Mouse (Mus musculus): ENCODE results near the gene Stbd1. TPM values are rescaled to one million over a fixed set of nuclear protein-coding genes. Genes with fewer than 3 reads are reported as not detected.

Gene Stbd1
- total and polyA plus RNA-seq, 3 experiments = 1.5 to 2.9 TPM; not detected in 1

DNA sequence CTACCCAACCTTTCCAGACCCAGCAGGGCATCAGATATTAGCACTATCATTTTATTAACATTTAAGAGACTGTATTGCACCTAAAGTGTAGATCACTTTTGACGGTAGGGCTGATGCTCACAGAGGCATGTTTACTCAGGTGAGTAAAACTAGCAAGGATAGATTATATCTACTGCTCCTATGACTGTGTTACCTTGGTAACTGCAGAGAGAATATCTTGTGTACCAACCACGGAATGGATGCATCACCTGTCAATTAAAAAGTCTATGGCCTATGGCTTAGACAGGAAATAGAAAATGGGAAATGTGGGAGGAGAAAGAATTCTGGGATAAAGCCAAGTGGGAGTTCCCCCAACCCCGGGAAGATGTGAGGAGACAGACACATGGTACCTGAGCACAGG, 32.1 kb downstream of the Stbd1 start:
- DNase-seq (ENCODE audit: low read depth, low spot score) = no peak
- Histone ChIP-seq H3K36me3 (ENCODE audit: control insufficient read depth in 1 of 2, insufficient read depth in 2 of 2, low read length in 2 of 2) (no peaks in the 10 kb centered on the region), H3K79me2 (ENCODE audit: control insufficient read depth, insufficient read depth, low read length, poor library complexity) (no peaks in the 10 kb centered on the region), H3K4me3 (ENCODE audit: control insufficient read depth in 1 of 2, insufficient read depth in 1 of 2, low read depth in 2 of 2, low read length in 2 of 2) (no peak overlapping the region), H3K9me3 (replicated peaks; ENCODE audit: insufficient read depth, low read length) (no peaks in the 10 kb centered on the region), H3K27me3 (ENCODE audit: control insufficient read depth in 1 of 2, insufficient read depth in 2 of 2, low read length in 2 of 2) (no peaks in the 10 kb centered on the region), H3K4me1 (ENCODE audit: control insufficient read depth in 1 of 2, insufficient read depth in 2 of 2, low read length in 2 of 2) (no peaks in the 10 kb centered on the region), H3K9ac (ENCODE audit: control insufficient read depth, low read depth, low read length, poor library complexity, severe bottlenecking) (no peak overlapping the region), H3K27ac (ENCODE audit: control insufficient read depth, low read depth, low read length) (no peak overlapping the region)
- no peak for TF ChIP-seq BHLHE40 (IDR thresholded peaks at IDR 0.05; ENCODE audit: borderline replicate concordance, low read depth, low read length)

DNA sequence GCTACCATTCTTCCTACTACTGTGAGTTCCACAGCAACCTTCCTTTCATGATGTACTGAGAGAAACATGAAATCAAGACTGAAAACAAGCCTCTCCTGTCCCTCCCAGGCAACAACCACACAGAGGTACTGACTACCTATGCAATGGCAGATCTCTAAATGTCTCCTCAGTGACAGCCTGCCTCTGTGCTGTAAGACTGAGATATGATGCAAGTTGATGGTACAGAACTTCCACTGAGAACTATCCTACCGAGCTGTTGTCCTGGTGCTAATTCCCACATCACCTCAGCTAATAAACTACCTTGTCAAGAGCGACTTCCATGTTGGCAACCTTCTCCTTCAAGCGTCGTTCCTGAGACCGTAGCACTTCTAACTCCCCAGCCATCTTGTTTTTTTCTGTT, 33.0 kb downstream of the Stbd1 start:
- no peak for TF ChIP-seq POLR2AphosphoS5 (IDR thresholded peaks at IDR 0.05; ENCODE audit: borderline replicate concordance, low read depth, low read length)
- no peak for TF ChIP-seq TAL1 (IDR thresholded peaks at IDR 0.05; ENCODE audit: low read length)
- no peak for TF ChIP-seq MYB (IDR thresholded peaks at IDR 0.05; ENCODE audit: low read depth, low read length)
- TF ChIP-seq NELFE (IDR thresholded peaks at IDR 0.05; ENCODE audit: low read depth, low read length) = no peak
- no peak for TF ChIP-seq MEF2A (IDR thresholded peaks at IDR 0.05; ENCODE audit: extremely low read depth, insufficient replicate concordance, low read depth, low read length, poor library complexity, severe bottlenecking)
- H3K27ac ChIP-seq (ENCODE audit: control insufficient read depth, low read depth, low read length) = no peak overlapping the region
- H3K4me1 ChIP-seq (ENCODE audit: control insufficient read depth in 1 of 2, insufficient read depth in 2 of 2, low read length in 2 of 2) = no peaks in the 10 kb centered on the region
- H3K27me3 ChIP-seq (ENCODE audit: control insufficient read depth in 1 of 2, insufficient read depth in 2 of 2, low read length in 2 of 2) = no peaks in the 10 kb centered on the region
- H3K9ac ChIP-seq (ENCODE audit: control insufficient read depth, low read depth, low read length, poor library complexity, severe bottlenecking) = no peak overlapping the region
- H3K79me2 ChIP-seq (ENCODE audit: control insufficient read depth, insufficient read depth, low read length, poor library complexity) = no peaks in the 10 kb centered on the region
- no peaks in the 10 kb centered on the region for H3K9me3 ChIP-seq (replicated peaks; ENCODE audit: insufficient read depth, low read length)
- H3K36me3 ChIP-seq (ENCODE audit: control insufficient read depth in 1 of 2, insufficient read depth in 2 of 2, low read length in 2 of 2) = no peaks in the 10 kb centered on the region
- no peak for DNase-seq (ENCODE audit: low read depth, low spot score)
- no peak overlapping the region for H3K4me3 ChIP-seq (ENCODE audit: control insufficient read depth in 1 of 2, insufficient read depth in 1 of 2, low read depth in 2 of 2, low read length in 2 of 2)

DNA sequence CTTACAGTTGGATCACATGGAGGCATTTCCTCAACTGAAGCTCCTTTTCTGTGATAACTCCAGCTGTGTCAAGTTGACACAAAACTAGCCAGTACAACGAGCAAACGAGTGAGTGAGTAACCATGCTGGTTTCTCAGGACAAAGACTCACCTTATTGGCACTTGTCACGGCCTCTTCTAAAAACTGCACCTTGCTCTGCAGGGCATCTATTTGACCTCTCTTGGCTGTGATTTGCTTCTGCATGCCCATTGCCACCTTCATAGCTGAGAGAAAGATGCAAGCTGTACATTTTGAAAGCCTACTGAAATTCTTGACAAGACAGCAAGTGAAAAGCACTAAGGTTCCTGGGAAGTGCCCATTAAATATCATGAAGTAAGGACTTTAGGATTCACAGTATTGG, 38.0 kb downstream of the Stbd1 start:
- no peak for DNase-seq (ENCODE audit: low read depth, low spot score)
- Histone ChIP-seq H3K9me3 (replicated peaks; ENCODE audit: insufficient read depth, low read length) (no peaks in the 10 kb centered on the region), H3K4me1 (ENCODE audit: control insufficient read depth in 1 of 2, insufficient read depth in 2 of 2, low read length in 2 of 2) (no peaks in the 10 kb centered on the region), H3K27me3 (ENCODE audit: control insufficient read depth in 1 of 2, insufficient read depth in 2 of 2, low read length in 2 of 2) (peaks cover 0 to 1% of the 10 kb centered on the region in 2 experiments; a peak in 1 of 4 replicates), H3K9ac (ENCODE audit: control insufficient read depth, low read depth, low read length, poor library complexity, severe bottlenecking) (no peak overlapping the region), H3K4me3 (ENCODE audit: control insufficient read depth in 1 of 2, insufficient read depth in 1 of 2, low read depth in 2 of 2, low read length in 2 of 2) (no peak overlapping the region), H3K27ac (ENCODE audit: control insufficient read depth, low read depth, low read length) (no peak overlapping the region), H3K79me2 (ENCODE audit: control insufficient read depth, insufficient read depth, low read length, poor library complexity) (no peaks in the 10 kb centered on the region), H3K36me3 (ENCODE audit: control insufficient read depth in 1 of 2, insufficient read depth in 2 of 2, low read length in 2 of 2) (no peaks in the 10 kb centered on the region)
- no peak for TF ChIP-seq POLR2AphosphoS2 (IDR thresholded peaks at IDR 0.05; ENCODE audit: low read length)
- no peak for TF ChIP-seq JUND (IDR thresholded peaks at IDR 0.05; ENCODE audit: low read depth, low read length)
- no peak for TF ChIP-seq CHD2 (IDR thresholded peaks at IDR 0.05; ENCODE audit: low read length)
- TF ChIP-seq GABPA (IDR thresholded peaks at IDR 0.05; ENCODE audit: low read depth, low read length) = no peak
- no peak for TF ChIP-seq USF1 (IDR thresholded peaks at IDR 0.05; ENCODE audit: low read depth, low read length)
- TF ChIP-seq ELF1 (IDR thresholded peaks at IDR 0.05; ENCODE audit: low read depth, low read length) = no peak
- TF ChIP-seq ZNF384 (IDR thresholded peaks at IDR 0.05; ENCODE audit: low read depth, low read length) = no peak
- no peak for TF ChIP-seq BHLHE40 (IDR thresholded peaks at IDR 0.05; ENCODE audit: borderline replicate concordance, low read depth, low read length)
- no peak for TF ChIP-seq POLR2AphosphoS5 (IDR thresholded peaks at IDR 0.05; ENCODE audit: borderline replicate concordance, low read depth, low read length)
- no peak for TF ChIP-seq EP300 (IDR thresholded peaks at IDR 0.05; ENCODE audit: low read depth in 1 of 2, low read length in 2 of 2)
- no peak for TF ChIP-seq MYC (IDR thresholded peaks at IDR 0.05; ENCODE audit: low read depth, low read length)
- TF ChIP-seq HCFC1 (IDR thresholded peaks at IDR 0.05; ENCODE audit: low read depth, low read length) = no peak
- TF ChIP-seq ZKSCAN1 (IDR thresholded peaks at IDR 0.05; ENCODE audit: low read depth, low read length) = no peak
- TF ChIP-seq E2F4 (IDR thresholded peaks at IDR 0.05; ENCODE audit: borderline replicate concordance, low read depth, low read length) = no peak
- no peak for TF ChIP-seq ZC3H11A (IDR thresholded peaks at IDR 0.05; ENCODE audit: low read depth, low read length)
- no peak for TF ChIP-seq SIN3A (IDR thresholded peaks at IDR 0.05; ENCODE audit: low read length)

All from MEL (cell line).